Mouse (Mus musculus): ENCODE results near the gene Igsf11. TPM values are rescaled to one million over a fixed set of nuclear protein-coding genes. Genes with fewer than 3 reads are reported as not detected.

Igsf11 gene
- total RNA-seq, 2 experiments from 2014 or later: 0.66 to 1.0 TPM

- intact Hi-C loops (cut with DNase I; ENCODE audit: low total_unique reads): no loop called here
- no peak for DNase-seq
Measured at GRCm38 (mm10) chr16:39056061-39056460, 163.6 kb downstream of the Igsf11 start.

GRCm38 (mm10) chr16:39056961-39057360, 164.5 kb downstream of the Igsf11 start:
- intact Hi-C loops (cut with DNase I; ENCODE audit: low total_unique reads): no loop called here
- no peak for DNase-seq

- intact Hi-C loops (cut with DNase I; ENCODE audit: low total_unique reads): no loop called here
- no peak for DNase-seq
Measured at GRCm38 (mm10) chr16:39058869-39059268, 166.4 kb downstream of the Igsf11 start.

- intact Hi-C loops (cut with DNase I; ENCODE audit: low total_unique reads): no loop called here
- DNase-seq: no peak
Measured at GRCm38 (mm10) chr16:39062596-39062995, 170.1 kb downstream of the Igsf11 start.

- DNase-seq: no peak
Measured at GRCm38 (mm10) chr16:39065576-39065975, 173.1 kb downstream of the Igsf11 start.

GRCm38 (mm10) chr16:39071431-39071830, 179.0 kb downstream of the Igsf11 start:
- intact Hi-C loops (cut with DNase I; ENCODE audit: low total_unique reads): no loop called here
- DNase-seq: no peak

More at GRCm38 (mm10) chr16:39065576-39065975, 173.1 kb downstream of the Igsf11 start:
- intact Hi-C loops (cut with DNase I; ENCODE audit: low total_unique reads): no loop called here

Other genes starting within 250 kb of the Igsf11 start
- gene Arhgap31, start 179.4 kb upstream of the Igsf11 start, total RNA-seq (2021): 10 to 100 TPM; 20.8 to 22.6 TPM
- 1 to 10 TPM; 3.6 to 5.7 TPM for gene B4galt4, start 150.4 kb upstream of the Igsf11 start, total RNA-seq (2021)
- gene Upk1b, start 92.3 kb upstream of the Igsf11 start, total RNA-seq (2021): not detected
- gene 4930435E12Rik, start 63.9 kb upstream of the Igsf11 start, total RNA-seq (2021): not detected

All from gastrocnemius, postnatal 14 days (tissue).